Mouse (Mus musculus): Measurements from ENCODE around the gene Adarb1.

Gene Adarb1

DNA sequence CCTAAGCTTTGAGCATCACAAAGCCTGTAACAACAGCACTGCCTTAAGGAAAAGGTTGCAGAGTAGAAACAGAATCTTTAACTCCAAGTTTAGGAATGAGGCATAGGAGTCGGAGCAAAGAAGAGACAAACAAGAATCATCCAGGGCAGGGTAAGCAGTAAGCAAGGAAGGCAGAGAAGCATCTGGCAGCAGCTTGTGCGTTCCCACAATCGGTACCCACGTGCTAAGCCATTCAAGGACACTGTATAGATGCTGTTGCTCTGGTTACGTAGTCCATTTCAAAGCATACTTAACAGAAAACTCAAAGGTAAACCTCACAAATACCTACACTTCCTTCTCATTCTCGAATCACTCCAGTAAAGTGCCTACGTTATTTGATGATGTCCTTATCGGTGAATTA, 35.0 kb downstream of the Adarb1 start:
- peak; percentile 52 to 54 for DNase-seq (ENCODE audit: low spot score in 2 of 2)

DNA sequence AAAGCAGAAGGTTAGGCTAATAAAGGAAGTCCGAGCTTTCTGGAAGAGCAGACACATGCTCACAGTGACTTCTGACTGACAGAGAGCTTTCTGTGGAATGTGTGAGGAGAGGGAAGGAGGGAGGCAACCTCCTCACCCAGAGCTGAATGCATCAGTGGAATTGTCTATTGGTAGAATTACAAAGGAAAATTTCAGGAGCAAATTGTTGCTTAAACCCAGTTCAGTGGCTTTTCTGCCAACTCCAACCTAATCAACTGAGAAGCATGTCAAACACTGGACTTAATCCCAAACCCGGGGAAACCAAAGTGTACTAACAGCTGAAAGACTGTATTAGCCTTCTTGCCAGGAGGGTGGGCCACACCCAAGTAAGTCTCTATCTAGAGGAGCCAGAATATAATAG, 36.9 kb downstream of the Adarb1 start:
- no peak for DNase-seq (ENCODE audit: low spot score in 2 of 2)

DNA sequence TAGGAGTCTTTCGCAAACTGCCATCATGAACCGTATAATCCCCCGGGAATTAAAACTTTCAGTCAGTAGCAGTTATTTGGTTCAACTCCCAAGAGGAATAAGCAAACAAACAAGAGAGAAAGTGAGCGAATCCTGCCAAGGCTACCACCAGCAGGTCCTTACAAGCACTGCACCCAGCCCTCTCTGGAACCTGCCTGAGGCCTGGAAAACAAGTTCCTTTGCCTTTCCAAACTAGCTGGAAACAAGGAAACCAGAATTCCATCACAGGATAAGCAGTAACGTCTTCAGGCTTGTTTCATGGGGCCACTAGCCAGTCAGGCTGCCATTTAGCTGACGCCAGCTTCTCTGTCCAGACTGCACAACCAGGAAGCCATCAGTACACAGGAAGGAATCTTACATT, 37.4 kb downstream of the Adarb1 start:
- DNase-seq (ENCODE audit: low spot score in 2 of 2): no peak

DNA sequence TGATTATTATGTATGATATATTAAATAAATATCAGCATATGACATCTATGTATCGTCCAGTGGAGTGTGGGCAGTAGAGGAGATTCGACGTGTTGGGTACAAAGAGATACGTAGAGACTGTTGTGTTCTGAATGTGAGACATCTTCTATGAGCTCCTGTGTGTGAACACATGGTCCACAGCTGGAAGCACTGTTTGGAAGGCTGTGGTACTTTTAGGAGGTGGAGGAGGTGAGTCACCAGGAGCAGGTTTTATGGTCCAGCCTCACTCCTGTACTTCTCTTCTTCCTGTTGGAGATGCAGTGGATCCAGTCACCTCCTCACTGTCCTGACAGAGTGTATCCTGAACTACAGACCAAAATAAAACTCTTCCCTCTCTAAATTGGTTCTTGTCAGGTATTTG, 38.9 kb downstream of the Adarb1 start:
- DNase-seq (ENCODE audit: low spot score in 2 of 2): no peak

DNA sequence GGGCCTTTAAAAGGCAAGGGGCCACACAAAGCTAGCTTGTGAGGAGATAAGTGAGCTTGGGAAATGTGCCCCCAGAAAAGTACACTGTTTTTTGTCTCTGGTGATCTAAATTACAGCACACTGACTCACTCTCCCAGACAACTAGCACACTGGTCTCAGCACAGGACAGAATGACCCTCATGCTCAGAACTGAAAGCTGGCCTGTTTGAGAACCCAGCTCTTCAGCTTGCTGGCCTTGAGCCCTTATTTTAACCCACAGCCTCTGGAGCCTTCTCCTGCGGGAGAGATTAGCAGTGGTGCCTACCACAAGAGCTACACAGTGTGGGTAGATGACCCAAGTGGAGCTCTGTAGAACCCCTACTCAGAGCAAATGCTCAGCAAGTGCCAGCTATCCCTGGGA, 42.0 kb downstream of the Adarb1 start:
- no peak for DNase-seq (ENCODE audit: low spot score in 2 of 2)

DNA sequence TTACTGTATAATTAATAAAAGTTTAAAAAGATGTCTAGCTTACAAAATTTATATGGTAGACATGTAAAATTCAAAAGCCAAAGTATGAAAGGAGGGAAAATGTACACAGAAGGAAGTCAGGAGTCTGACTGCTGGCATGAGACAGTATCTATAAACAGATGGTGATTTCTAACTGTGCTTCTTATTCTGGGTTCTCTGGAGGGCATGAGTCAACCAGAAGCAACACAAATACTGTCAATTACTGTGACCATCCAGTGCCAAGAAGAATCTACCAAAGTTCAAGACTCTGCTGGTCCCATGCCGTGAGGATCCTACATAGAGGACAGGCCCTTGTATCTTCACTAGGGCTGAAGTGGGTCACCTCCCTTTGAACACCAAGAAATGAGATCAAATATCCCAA, 43.1 kb downstream of the Adarb1 start:
- no peak for DNase-seq (ENCODE audit: low spot score in 2 of 2)

DNA sequence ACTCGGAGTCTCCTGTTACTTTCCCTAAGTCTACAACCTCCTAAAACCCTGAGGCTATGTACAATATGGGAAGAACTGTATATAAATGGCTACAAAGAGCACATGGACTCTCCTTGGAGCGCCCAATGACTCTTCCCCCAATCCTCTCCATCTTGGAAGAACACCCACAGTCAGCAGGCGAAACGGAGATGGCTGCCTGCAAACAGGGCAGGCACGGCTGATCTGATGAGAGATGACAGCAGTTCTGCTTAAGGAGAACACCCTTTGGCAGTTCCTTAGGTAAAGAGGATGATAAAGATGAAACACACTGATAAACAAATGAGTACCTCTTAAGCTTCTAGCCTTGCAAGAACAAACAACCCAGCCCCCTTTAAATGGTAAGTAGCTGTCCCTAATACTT, 43.7 kb downstream of the Adarb1 start:
- DNase-seq (ENCODE audit: low spot score in 2 of 2): no peak

DNA sequence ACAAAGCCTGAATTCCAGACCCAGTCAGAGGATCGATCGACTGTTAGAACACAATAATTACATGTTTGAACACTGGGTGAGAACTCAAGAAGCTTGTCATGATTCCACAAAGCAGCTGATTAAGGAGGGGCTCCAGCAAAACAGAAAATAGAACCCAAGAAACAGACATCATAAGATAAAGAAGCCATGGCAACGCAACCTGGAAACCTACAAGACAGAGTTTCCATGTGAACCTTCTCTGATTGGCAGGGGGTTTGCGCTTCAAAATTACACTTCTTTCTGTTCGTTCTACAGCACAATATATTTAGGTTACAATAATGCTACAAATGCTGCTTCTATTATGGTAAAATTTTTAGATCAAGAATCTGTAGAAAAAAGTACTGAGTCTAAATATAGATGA, 47.9 kb downstream of the Adarb1 start:
- no peak for DNase-seq (ENCODE audit: low spot score in 2 of 2)

DNA sequence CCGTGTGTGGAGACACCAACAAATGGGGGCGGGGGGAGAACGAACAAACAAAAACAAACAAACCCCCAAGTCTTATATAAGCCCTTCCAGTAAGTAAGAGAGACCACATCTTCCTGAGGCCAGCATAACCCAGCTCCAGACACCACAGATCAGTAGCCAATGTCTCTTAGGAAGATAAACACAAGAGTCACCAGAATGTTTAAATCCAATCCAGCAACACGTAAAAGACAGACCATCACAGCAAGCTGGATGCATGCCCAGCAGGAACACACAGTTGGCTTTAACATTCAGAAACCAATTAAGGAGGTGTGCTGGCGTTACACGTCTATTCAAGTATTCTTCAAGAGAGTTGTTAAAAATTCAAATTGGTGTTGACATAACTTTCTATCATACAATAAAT, 50.1 kb downstream of the Adarb1 start:
- no peak for DNase-seq (ENCODE audit: low spot score in 2 of 2)

DNA sequence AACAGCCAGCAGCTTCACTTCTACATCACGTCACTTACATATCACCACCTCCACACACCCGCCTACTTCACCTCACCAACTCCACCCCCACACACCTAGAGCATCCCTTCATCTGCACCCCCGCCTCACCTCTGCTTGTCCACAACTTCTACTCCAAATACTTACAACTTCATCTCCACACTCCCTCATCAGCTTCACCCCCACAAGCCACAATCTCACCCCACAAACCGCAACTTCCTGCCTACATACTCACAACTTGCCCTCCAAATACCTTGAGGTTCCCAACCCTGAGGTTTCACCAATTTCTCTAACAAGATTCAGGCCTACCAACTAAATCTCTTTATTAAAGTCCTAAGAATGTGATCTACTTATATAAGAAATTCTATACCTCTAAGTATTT, 51.1 kb downstream of the Adarb1 start:
- no peak for DNase-seq (ENCODE audit: low spot score in 2 of 2)

DNA sequence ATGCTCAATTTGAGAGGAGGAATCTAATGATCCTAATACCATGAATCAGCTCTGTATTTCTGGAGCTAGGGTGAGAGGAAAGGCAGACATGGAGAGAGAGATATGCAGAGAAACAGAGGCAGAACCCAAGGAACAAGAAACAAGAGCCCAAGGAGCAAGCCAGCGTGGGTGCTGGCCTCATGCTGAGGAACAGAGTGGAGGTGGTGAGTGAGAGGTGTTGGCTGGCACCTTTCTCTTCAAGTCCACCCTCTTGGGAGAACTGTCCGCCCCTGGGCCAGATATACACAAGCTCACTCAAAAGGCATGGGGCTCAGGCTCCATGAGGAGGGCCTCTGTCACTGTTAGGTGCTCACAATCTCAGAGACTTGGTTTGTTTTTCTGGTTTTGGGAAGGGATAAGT, 52.9 kb downstream of the Adarb1 start:
- peak in 1 of 2 experiments; percentile 30 for DNase-seq (ENCODE audit: low spot score in 2 of 2)

DNA sequence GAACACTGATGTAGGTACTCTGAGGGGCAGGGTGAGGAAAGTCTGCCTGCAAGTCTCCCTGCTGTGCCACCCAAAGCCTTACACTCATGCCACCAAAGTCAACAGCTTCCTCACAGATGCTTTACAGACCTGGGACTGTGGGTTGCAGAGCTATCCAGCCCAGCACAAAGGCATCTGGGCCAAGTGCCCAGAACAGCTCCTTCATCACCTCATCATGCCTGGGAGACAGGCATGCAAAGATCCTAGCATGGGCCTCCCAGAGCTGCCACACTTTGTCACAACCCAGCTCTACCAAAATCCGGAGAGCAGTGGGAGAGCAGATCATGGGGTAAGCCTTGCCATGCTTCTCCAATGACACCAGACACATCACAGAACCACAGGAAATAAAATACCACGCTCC, 57.6 kb downstream of the Adarb1 start:
- DNase-seq (ENCODE audit: low spot score in 2 of 2): no peak

DNA sequence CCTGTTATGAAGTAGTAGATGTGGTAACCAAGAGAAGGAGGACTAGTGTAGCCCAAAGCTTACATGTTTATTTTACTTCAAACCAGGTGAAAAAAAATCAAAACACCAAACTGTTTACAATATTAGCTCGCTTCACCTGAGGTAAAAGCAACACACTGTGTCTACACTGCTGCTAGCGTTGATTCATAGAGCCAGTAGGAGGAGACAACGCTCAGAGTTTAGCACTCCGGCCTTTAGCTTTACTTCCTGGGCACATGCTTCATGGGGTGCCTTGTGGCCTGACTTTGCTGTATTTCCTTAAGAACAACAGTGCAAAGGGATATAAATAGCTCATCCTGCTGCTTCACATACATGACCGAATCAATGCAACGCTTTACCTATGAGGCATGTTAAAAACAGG, 60.1 kb downstream of the Adarb1 start:
- DNase-seq (ENCODE audit: low spot score in 2 of 2): no peak

DNA sequence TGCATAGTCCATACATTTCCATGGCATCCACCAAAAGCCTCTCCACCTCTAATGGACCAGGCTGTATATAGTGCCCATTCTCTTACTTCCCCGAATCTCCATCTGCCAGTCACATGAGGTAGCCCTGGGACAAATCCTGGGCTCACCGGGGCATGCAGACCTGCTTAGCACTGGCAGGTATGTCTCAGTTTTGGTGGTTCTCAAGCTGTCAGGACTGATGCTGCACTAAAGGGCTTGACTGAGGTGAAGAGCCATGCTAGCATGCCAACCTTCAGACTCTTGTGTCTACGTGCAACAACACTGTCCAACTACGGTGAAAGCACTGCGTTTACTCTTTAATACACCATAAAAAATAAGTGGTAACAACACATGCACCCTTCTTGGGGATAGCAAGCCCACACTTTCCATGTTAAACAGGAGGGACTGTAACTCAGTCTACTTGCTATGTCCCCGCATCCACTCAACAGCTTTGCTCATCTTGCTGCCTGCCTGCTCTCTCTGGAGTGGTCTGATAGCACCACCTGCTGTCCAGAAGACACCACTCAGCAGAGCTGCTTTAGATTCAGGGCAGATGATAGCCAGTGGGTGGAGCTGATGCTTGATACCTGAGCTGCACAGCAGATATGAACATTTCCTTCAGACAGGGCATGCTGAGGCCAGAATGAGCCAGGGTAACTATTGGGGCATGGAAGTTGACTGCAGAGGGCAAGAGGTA, 64.9 kb downstream of the Adarb1 start:
- peak; percentile 90 to 91 for DNase-seq (ENCODE audit: low spot score in 2 of 2)

DNA sequence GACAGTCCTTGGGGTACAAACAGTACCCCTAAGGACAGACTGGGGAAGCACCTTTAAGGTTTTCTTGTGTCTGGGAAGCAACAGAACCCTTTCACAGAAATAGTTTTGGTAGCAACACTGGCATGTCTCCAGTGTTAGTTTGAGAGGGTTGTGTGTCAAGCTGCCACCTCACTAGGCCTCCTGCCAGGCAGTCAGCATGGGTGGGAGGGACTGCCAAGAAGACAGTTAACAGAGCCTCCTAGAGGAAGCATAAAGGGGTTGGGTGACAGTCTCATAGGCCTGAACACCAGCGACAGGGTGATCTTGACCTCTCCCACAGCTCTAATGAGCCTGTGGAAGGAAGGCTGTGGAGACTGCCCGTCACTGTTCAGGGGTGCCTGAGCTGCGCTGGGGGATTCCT, 75.2 kb downstream of the Adarb1 start:
- peak; percentile 58 to 64 for DNase-seq (ENCODE audit: low spot score in 2 of 2)

DNA sequence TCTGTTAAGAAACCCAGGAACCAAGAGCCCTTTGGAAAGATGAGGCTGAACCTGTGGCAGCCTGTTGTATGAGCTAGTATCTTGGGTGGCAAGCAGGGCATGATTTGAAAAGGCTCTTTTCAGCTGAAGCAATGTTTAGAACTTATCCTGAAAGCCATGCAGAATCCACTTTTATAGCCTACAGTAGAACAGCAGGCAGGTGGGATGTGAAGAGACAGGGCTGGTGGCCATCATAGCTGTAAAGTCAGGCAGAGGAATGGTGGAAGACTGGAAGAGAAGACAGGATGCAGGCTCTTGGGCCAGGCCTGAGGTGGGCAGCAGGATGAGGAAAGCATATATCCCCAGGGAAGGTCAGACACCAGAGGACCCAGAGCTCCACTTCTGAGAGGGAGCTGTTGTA, 76.4 kb downstream of the Adarb1 start:
- peak in 1 of 2 experiments; percentile 43 for DNase-seq (ENCODE audit: low spot score in 2 of 2)

DNA sequence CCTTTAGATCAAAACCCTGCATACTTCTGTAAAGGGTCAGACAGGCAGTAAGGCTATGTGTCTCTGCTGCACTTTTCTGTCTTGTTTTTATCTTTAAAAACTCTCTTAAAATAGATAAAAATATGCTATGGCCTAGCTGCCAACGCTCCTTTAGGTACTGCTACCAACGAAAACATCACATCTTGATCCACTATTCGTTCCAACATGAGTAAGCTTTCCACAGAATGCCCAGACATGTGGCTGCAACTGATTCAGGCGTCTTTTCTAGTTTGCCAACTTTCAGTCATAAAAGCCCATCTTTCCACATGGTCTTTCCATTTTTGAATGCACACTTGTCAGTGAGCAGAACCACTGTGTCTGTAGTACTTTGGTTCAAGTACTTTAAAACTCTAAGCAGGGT, 77.0 kb downstream of the Adarb1 start:
- no peak for DNase-seq (ENCODE audit: low spot score in 2 of 2)

DNA sequence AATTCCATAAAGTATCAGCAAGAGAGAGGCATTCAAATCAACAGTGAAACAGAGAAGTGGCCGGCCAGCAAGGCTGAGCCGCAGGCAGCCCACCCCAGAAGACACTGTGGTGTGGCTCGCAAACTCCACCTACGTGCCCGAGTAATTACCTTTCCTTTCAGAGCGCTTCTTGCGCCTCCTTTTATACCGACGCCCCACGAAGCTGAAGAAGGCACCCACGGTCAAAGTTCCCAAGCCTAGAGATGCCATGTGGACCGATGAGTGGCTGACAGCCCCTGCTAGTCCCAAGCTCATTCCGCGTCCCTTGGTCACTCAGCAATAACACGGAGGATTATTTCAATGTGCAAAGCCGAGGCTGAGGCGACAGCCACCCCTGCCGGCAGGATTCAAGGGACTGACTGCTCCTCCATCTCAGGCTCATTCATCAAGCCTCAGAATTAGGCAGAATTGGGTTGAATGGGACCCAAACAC, 78.2 kb downstream of the Adarb1 start:
- DNase-seq (ENCODE audit: low spot score in 2 of 2): no peak

DNA sequence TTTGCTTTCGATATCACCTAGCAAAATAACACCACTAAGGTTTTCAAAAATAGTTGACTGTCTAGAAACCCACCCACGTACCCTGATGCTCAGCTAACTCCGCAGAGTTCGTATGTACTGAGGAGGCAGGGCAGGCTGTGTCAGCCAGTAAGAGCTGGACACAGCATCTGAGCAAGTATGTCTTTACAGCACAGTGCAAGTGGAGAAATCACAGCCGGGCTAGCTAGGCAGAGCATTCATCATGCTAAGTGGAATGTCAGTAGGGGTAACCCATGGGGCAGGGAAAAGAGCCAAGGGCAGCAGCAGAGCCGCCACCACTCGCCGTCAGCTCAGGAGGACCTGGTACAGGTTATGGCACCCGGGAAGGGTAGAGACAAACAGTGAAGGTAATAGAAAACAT, 84.6 kb downstream of the Adarb1 start:
- DNase-seq (ENCODE audit: low spot score in 2 of 2): no peak

DNA sequence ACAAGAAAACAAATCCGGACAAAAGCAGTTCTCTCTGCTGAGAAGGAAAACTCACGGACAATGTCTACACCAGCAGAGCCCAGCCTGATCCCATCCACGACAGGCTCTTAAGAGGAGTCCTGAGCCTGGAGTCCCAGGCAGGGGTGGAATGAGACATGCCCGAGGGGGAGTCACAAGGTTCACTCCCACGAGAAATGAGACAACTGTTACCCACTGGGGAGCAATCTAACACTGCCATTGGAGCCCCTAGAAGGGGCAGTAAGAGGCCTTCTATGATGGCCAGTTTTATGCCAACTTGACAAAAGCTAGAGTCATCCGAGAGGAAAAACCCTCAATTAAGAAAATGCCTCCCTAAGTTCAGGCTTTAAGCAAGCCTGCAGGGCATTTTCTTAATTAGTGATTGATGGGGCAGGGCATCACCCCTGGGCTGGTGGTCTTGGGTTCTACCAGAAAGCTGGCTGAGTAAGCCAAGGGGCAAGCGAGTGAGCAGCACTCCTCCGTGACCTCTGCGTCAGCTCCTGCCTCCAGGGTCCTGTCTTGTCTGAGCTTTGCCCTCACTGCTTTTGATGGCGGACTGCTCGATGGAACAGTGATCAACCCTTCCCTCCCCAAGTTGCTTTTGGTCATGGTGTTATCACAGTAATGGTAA, 88.5 kb downstream of the Adarb1 start:
- no peak for DNase-seq (ENCODE audit: low spot score in 2 of 2)

DNA sequence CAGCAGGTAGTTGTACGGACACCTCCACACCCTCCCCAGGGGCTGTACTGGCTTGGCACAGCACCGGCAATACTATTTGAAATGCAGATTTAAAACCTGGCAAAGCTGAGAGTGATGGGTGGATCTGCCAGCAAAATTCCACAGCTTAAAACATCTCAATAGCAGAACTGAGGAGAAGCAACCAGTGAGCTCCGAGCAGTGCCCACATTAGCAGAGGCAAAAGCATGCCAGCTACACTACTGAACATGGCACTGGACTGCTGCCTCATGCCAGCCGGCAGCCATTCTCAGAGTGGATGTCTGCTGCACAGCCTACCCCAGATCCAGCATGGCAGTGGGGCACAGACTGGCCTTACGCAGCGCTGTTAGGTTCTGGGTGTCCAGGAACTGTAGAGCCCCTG, 93.4 kb downstream of the Adarb1 start:
- peak in 1 of 2 experiments; percentile 48 for DNase-seq (ENCODE audit: low spot score in 2 of 2)

DNA sequence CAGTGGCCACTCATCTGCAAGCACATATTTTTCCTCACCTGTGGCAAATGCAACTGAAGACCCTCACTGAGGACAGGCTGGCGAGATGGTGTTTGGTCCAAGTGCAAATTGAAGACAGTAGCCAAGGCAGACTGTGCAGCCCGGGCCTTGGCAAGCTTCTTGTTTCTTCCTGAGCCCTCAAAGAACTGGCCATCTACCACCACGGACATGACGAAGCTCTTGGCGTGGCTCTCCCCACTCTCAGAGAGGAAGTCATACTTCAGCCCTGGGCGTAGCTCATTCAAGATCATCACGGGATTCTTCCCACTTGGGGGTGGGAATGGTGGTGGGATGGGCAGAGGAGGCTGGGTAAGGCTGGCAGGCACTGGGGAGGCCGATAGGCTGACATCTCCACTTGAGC, 96.5 kb downstream of the Adarb1 start:
- DNase-seq (ENCODE audit: low spot score in 2 of 2): no peak

DNA sequence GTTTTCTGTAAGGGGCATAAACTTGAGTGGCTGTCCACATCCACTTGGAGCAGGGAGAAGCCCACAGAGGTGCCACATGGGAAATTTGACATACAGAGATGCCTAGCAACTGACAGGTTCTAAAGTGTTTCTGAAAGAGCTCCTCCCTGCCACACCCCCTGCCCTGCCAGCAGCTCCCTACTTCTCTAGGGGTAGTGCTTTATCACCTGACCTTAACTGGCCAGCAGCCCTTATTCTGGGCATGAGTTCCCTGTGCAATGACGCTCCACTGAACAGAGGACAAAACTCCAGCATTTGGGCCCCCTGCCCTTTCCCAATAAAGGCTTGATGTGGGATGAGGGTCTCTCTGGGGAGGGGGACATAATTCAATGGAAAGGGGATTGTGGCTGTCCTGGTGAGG, 97.1 kb downstream of the Adarb1 start:
- no peak for DNase-seq (ENCODE audit: low spot score in 2 of 2)

DNA sequence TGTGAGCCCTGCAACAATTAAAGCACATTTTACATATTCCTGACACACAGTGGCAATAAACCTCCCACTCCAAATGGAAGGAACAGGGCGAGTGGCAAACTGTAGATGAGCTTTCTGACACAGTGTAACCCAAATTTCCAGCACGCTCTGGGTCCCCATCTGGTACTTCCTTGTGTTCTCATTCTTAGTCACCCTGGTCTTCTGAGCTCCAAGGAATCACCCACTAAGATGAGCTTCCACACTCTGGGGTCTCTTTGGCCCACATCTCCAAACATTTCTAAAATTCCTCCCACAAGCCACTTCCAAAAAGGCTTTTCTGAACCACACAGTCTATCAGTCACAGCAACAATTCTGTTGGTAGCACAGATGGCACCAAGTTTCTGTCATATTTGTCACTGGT, 102.4 kb downstream of the Adarb1 start:
- peak; percentile 69 to 76 for DNase-seq (ENCODE audit: low spot score in 2 of 2)

Data from right cerebral cortex, adult 2 months (tissue).